Mouse (Mus musculus) MN1 (cell line): Measurements from ENCODE around the gene Carhsp1.
A peak's percentile ranks its signal among the peaks of the same experiment; 100 is the strongest.

Source experiments
- DNase-seq: peaks from one replicate; pipeline ENCODE4 v3.0.0-alpha.2; 2016; ENCODE audit warnings: low spot score

Carhsp1 gene

GRCm38 (mm10) chr16:8671551-8672349 is at the start of gene Carhsp1:
Gene Carhsp1, minus strand, starts transcription at chr16:8672155.
- DNase-seq, result peak; percentile 93

DNA sequence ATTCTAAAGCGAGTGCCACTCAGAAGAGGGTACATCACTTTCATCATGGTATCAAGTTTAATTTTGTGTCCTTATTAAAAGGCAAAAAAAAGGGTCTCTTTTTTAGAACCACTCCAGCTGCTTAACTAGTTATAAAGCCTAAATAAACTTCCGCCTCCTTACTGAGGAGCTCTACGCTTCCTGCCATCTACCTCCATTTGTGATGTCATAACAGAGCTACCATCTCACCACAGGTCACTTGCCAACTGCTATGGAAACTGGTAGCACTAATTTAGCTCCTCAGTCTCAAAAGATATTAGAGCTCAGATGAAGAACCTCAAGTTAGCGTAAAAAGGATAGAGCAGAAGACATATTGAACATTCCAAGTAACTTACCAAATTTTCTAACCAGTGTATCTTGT is 48.5 kb upstream of the Carhsp1 start:
- DNase-seq, result no peak

- DNase-seq, result no peak
Measured at GRCm38 (mm10) chr16:8717744-8718143, 45.8 kb upstream of the Carhsp1 start.

DNA sequence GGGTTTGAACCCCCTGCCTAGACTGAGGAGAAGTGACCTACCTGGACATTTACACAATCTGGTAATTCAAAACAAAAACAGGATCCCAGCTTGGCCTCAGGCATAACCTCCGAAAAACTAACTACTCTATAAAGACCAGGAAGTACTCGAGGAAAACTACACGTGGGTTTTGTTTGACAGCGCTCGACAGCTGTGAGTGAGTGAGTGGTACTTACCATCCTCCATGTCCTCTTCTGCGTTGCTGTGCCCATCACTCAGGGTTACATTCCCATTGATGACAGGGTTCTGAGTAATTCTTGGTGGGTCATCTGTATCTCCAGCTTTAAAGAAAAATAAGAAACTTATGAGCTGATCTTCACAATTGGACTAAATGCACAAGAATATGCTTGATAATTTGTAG is 44.3 kb upstream of the Carhsp1 start:
- DNase-seq, result no peak

GRCm38 (mm10) chr16:8715513-8716080 is 43.6 kb upstream of the Carhsp1 start:
- DNase-seq, result peak; percentile 77

- no peak for DNase-seq
Measured at GRCm38 (mm10) chr16:8714851-8715250, 42.9 kb upstream of the Carhsp1 start.

DNA sequence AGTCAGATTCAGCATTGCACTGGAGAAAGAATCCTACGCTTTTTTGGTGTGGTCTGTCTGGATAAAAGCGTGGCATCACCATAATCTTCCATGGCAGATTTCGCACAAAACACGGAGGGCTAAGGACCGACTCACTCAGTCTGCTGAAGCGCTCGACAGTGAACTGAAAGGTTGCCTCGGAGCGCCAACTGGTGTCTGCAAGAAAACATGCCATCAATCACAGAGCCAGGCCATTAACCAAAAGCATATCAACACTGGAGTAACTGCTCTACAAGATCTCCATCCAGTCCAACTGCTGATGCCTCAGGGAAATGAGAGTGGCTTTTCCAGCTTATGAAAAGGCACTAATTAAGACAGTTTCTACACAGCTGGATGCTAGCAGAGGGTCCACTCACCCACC is 40.0 kb upstream of the Carhsp1 start:
- no peak for DNase-seq

- peak; percentile 71 for DNase-seq
Measured at GRCm38 (mm10) chr16:8700586-8700985, 28.6 kb upstream of the Carhsp1 start.

DNA sequence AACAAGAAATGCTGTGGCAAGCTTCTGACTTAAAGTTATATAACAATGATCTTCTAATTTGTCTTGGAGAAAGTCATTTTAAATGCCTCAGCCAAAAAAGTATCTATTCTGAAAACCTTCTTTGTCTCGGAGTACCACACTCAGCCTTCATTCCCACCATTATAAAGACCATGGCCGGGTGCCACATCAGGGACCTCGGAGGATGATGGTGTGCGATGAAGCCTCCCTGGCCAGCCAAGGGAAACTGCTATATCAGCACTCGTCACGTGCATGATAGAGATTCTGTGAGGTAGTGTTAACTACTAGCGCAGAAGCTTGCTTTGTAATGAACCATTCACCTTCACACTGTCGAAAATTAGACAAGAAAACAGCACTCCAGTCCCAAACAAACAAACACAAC is 27.6 kb upstream of the Carhsp1 start:
- DNase-seq, result no peak

GRCm38 (mm10) chr16:8691206-8691605 is 19.3 kb upstream of the Carhsp1 start:
- DNase-seq, result no peak

GRCm38 (mm10) chr16:8689979-8690656 is 18.2 kb upstream of the Carhsp1 start:
- peak; percentile 55 for DNase-seq

DNA sequence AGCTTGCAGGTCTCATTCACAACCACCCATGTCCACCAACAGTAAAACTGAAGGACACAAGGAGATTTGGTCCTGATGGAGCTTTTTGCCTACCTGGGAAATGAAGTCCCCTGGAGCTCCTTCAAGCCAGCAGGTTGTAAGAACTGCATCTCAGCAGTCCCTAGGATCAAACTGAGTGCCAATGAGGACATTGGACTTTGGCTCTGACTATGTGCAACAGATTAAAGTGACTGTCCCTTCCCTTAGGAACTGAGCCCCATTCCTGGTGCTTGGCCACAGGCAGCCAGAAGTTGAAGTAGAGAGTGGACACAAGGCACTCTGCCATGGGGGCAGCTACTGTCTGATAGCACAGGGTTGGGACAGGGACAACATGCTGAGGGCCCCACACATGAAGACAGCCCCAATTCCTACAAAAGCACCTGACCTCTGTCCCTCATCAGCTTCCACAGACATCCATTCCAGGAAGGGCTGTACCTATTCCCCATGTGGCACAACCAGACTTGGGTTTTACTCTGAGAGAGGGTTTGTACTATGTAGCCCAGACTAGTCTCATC is 15.7 kb upstream of the Carhsp1 start:
- no peak for DNase-seq

DNA sequence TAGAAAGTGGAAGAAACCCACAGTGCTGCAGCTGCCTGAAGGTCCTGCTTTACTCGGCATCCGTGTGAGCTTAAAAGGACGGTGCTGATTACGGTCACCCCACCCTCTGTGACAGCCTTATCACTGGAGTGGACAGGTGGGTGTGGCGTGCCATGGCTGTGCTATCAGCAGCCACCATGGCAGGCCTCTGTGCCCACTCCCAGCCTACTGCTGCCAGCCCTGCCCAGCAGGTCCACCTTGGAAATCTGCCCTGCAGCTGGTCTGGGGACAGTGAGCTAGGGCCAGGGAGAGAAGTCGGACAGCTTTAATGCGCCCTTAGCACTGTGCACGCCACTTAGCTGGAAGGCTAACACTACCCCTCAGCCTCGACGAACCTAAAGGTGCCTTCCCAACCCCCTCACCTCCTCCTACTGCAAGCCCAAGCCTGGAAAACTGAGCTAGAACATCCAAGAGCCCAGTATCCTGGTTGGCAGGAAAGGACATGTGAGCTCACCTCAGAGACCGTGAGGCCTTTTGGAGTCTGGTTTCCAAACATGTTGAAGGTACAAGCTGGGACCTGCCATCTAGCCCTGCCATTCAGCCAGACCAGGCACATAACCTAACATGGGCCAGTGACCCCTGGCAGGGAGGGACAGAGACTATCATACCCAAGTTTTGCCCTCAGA is 15.0 kb upstream of the Carhsp1 start:
- no peak for DNase-seq

DNA sequence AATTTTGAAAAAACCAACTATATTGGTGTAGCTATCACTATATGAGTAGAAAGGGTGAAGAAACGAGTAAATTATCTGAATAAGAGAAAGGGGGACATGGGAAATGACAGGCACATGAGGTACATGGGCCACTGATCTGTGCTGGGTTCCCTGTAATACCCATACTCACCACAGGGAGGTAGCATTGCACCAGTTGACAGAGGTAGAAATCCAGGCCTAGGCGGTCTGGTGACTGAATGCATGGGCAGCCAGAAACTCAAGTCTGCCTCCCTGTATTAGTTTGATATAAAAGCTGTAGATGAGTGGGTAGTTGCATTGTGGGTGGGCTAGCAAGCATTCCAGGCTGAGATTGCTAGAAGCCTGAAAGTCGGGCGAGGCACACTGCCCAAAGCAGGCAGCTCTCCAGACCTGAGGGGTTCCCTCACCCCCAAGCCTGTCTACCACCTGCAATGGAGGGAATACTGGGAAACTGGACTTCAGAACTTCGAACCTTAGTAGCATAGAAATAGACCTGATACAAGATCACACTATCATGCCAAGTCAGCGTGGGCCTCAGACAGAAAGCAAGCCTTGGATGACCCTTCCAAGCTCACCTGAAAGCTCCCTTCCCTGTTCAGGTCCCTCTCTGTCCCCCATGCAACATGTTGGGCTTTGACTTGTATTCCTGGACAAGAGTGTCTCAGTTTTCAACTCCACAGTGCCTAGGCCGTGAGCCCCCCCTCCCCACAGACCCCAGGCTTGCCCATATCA is 14.3 kb upstream of the Carhsp1 start:
- peak; percentile 68 for DNase-seq

GRCm38 (mm10) chr16:8685087-8685486 is 13.1 kb upstream of the Carhsp1 start:
- peak; percentile 60 for DNase-seq

DNA sequence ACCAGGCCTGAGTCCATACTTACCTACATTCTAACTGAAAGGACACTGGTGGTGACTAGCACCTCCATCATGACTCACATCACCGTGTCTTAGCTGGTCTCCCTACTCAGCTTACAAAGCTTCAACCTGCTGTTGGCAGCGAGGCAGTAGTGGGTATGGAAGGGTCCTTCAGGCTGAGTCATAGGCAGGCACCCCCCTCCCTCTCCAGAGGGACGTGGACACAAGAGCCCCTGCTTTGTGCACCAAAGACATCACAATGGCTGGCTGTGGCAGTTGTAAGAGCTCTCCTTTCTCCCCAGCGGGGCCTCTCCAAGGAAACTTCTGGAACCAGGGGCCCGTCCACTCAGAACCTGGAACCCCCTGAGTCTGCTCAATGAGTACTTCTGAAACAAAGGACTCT is 8.5 kb upstream of the Carhsp1 start, which contains the start of gene Gm5767:
Gene Gm5767, plus strand, starts transcription at position 301 of the 400 bp plus-strand sequence.
- no peak for DNase-seq

- DNase-seq, result no peak
Measured at GRCm38 (mm10) chr16:8679780-8680179, 7.8 kb upstream of the Carhsp1 start.

- no peak for DNase-seq
Measured at GRCm38 (mm10) chr16:8678676-8679075, 6.7 kb upstream of the Carhsp1 start.

- DNase-seq, result no peak
Measured at GRCm38 (mm10) chr16:8678035-8678434, 6.1 kb upstream of the Carhsp1 start.

GRCm38 (mm10) chr16:8676800-8677199 is 4.8 kb upstream of the Carhsp1 start:
- peak; percentile 63 for DNase-seq

DNA sequence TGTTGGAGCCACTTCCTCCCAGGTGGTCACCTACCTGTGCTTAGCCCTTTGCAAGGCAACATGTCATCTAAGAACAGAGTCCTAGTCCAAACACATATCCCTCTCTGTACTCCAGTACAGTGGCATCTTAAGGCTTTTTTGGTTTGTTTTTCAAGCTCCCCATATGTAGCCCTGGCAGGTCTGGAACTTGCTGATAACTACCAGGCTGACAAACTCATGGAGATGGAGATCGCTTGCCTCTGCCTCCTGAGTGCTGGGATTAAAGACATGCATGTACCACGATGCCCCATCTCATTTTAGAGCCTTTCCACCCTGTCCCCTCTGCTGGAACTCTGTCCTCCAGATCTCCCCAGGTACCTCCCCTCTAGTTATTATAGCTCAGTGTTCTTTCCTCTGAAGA is 4.3 kb upstream of the Carhsp1 start:
- DNase-seq, result no peak
